Mouse (Mus musculus): Measurements from ENCODE around the gene Mob3a.

DNA sequence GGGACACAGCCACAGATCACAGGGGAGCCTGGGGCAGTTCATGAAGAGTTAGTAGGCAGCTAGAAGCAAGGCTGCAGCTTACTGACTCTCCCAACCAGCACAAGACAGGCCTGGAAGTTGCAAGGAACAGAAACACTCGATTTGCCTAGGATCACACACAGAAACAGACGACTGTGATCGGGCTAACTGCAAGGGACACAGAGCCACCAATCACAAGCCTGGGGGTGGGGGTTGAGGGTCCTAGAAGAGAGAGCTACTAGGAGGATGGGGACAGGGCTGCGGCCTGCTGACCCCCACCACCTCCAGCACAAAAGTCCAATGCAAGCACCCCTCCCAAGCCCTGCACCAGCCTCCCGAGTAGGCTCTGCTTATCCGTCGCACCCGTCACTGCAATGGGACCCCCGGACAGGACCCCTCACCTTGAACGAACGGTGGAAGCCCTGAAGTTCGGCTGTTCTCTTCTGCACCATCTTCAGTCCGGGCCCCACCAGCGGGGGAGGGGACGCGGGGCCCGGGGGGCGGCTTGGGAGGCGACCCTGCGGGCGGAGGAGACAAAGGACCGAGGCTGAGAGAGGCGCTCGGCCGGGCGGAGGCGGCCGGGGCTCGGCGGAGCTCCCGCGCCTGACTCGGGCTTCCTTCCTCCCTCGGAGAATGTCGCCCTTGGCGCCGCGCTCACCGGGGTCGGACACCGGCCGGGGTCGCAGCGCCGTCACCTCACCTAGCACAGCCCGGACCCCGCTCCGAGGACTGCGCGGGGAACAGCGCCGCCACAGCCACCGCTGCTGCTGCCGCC, 26.2 kb downstream of the Mob3a start:
- TF ChIP-seq POLR2A (IDR thresholded peaks at IDR 0.05; ENCODE audit: extremely low read depth, insufficient read depth, low read length) (no peak), CTCF (IDR thresholded peaks at IDR 0.05; ENCODE audit: low read depth, low read length) (no peak)
